Mouse (Mus musculus) frontal cortex, adult (tissue): ENCODE data around the gene Mogs.

Experiments
- ATAC-seq: cut with Nextera tagmentation; 2 replicates; pipeline ENCODE4 v1.9.2; 2017; ENCODE audit warnings: mild to moderate bottlenecking, moderate library complexity, mixed read lengths; ENCODE audit not compliant: low TSS enrichment

Gene Mogs

GRCm38 (mm10) chr6:83095968-83096367 lies 19.3 kb upstream of the Mogs start:
- ATAC-seq: no peak

GRCm38 (mm10) chr6:83098411-83098810 lies 16.9 kb upstream of the Mogs start:
- no peak for ATAC-seq

- ATAC-seq: peak; percentile 62
Measured at GRCm38 (mm10) chr6:83101316-83101687, 14.0 kb upstream of the Mogs start, which contains the start of the genes Ccdc142 and Gm42688. Gene Ccdc142 (plus strand): TSS chr6:83101601. Gene Gm42688 (plus strand): TSS chr6:83101617.

- ATAC-seq: peak; percentile 75
Measured at GRCm38 (mm10) chr6:83101688-83102556, 13.4 kb upstream of the Mogs start.

GRCm38 (mm10) chr6:83103130-83103650 lies 12.1 kb upstream of the Mogs start:
- no peak for ATAC-seq

GRCm38 (mm10) chr6:83104158-83104557 lies 11.1 kb upstream of the Mogs start:
- ATAC-seq: no peak

GRCm38 (mm10) chr6:83107566-83108400 lies 7.5 kb upstream of the Mogs start:
- ATAC-seq: no peak

GRCm38 (mm10) chr6:83108762-83109668 lies 6.3 kb upstream of the Mogs start, which contains the start of gene Mrpl53:
Gene Mrpl53 (plus strand): TSS chr6:83109040.
- ATAC-seq: peak; percentile 82

GRCm38 (mm10) chr6:83111510-83112136 lies 3.7 kb upstream of the Mogs start:
- no peak for ATAC-seq

- ATAC-seq: peak; percentile 28
Measured at GRCm38 (mm10) chr6:83115682-83116372, 531 bp downstream of the Mogs start.

GRCm38 (mm10) chr6:83116373-83117164 lies 1.3 kb downstream of the Mogs start:
- ATAC-seq: no peak

GRCm38 (mm10) chr6:83117165-83117438 lies 1.8 kb downstream of the Mogs start:
- ATAC-seq: no peak

- ATAC-seq: no peak
Measured at GRCm38 (mm10) chr6:83117616-83118015, 2.3 kb downstream of the Mogs start.

GRCm38 (mm10) chr6:83118369-83118768 lies 3.1 kb downstream of the Mogs start:
- no peak for ATAC-seq

- no peak for ATAC-seq
Measured at GRCm38 (mm10) chr6:83118825-83119733, 3.8 kb downstream of the Mogs start.

- no peak for ATAC-seq
Measured at GRCm38 (mm10) chr6:83119734-83120051, 4.4 kb downstream of the Mogs start.

GRCm38 (mm10) chr6:83120930-83121862 lies 5.9 kb downstream of the Mogs start, which contains the start of gene Wbp1:
Gene Wbp1 (minus strand): TSS chr6:83121559.
- ATAC-seq: peak; percentile 87
